Mouse (Mus musculus): ENCODE data around the gene Foxred1.

Gene Foxred1

GRCm38 (mm10) chr9:35156862-35157261, 54.0 kb downstream of the Foxred1 start:
- ATAC-seq (ENCODE audit: insufficient number of reproducible peaks, low FRiP score, low TSS enrichment), result no peak

GRCm38 (mm10) chr9:35156002-35156710, 54.7 kb downstream of the Foxred1 start:
- ATAC-seq (ENCODE audit: insufficient number of reproducible peaks, low FRiP score, low TSS enrichment), result no peak
